Mouse (Mus musculus) kidney, adult 10 weeks (tissue): ENCODE measurements around the gene Zmym6. TPM values are rescaled to one million over a fixed set of nuclear protein-coding genes. Genes with fewer than 3 reads are reported as not detected.

Source experiments
- polyA plus RNA-seq: library from polyadenylated mRNA; stranded (reverse); fragments of 350-450 nt; fragmentation: Illumina TruSeq; extraction: RNeasy Lipid Tissue Mini Kit (QIAGEN cat#74804); gene quantifications from one replicate; pipeline ENCODE4 v1.2.3, GENCODE M21; 2014; ENCODE audit warnings: low read depth, low replicate concordance

Gene Zmym6
- 32.2 TPM for polyA plus RNA-seq

DNA sequence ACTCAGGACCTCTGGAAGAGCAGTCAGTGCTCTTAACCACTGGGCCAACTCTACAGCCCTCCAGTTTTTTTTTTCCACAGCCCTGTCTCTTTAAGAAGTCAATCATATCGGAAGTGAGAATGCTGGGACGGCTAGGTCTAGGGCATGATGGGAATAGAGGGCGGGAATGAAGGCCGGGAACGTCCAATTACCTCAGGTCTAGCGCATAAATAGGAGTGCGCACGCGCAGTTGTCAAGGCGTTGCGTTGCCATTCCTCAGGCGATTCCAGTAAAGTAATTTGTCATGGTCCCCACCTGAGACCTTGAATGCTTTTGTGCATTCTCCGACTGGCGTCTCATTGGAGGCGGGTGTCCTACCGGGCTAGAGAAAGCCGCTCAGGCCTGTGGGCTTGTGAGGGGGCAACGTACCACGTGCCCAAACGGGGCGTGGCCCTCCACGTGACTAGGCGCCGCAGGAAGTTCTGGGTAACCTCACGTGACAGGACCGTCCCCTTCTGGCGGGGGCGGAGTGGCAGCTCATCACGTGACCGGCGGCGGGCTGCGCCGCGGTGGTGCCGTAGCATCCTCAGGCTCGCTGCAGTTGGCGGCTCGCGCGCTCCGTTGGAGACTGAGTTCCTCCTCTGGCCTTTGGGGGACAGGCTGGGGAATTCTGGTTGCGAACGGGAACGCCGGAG is at the start of gene Zmym6:
Gene Zmym6, plus strand, starts transcription at position 509 of the 674 bp plus-strand sequence.

DNA sequence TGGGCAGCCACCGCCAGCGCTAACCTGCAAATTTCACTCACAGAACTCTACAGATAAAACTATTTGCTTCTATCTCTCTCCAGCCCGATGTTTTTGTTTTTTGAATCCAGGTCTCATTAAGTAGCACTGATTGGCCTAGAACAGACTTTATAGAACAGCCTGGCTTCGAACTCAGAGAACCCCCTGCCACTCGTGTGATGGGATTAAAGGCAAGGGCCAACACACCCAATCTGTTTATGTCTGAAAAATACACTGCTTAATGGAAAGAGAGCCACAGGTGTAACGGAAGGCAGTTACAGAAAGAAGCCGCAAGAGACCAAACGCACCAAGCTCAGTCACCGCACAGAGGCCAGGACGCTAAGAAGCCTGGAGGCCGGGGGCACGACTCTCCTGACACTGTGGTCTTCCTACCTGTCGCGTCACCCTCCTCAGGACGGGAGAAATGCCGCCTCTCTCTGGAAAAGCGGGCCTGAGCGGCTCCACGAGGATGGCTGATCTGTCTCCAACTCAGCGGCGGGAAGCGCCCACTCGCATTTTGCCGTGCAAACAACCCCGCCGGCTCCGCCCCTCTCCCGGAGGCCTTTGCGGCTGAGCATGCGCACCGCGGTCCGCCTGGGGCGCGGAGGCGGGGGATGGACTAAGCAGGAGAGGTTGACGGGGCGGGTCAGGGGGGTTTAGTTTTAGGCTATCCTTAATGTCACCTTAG is 16.4 kb upstream of the Zmym6 start, which contains the start of gene Zmym1:
Gene Zmym1, minus strand, starts transcription at position 568 of the 706 bp plus-strand sequence.

DNA sequence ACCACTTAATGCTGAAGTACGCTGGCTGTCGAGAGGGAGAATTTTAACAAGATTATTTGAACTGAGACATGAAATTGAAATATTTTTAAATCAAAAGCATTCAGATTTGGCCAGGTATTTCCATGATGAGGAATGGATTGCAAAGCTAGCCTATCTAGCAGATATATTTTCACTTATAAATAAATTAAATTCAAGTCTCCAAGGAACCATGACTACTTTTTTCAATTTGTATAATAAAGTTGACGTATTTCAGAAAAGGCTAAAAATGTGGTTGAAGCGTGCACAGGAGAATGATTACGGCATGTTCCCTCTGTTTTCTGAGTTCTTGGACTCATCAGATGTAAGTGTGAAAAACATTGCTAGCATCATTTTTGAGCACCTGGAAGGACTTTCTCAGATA is 46.2 kb downstream of the Zmym6 start, which contains the start of gene Tmem35b:
Gene Tmem35b, plus strand, starts transcription at position 301 of the 400 bp plus-strand sequence.

DNA sequence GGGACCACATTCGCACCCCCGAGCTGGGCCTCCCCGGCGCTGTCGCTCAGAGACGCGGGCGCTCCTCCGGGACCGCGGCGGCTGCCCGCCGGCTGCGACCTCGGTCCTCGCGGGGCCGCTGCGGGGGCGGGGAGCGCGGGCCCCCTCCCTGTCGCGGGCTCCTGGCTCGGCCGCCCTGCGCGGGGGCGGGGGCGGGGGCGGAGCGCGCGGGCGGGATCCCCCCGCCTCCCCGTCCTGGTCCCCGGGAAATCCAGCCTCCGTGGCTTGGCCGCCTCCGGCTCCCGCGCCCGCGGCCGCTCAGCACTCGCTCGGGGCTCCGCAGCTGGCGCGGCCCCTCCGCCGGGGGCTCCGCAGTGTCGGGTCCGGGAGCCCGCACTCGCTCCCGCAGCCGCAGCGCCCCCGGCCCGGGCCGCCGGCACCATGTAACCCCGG is 91.7 kb downstream of the Zmym6 start, which contains the start of gene Dlgap3:
Gene Dlgap3, plus strand, starts transcription at position 291 of the 432 bp plus-strand sequence.

Other genes starting within 250 kb of the Zmym6 start
- 34.0 TPM for gene Zmym4, start 109.2 kb upstream of the Zmym6 start, polyA plus RNA-seq
- 298 TPM for gene Sfpq, start 56.1 kb upstream of the Zmym6 start, polyA plus RNA-seq
- gene Zmym1, start 16.2 kb upstream of the Zmym6 start, polyA plus RNA-seq, result 10.2 TPM
- 24.9 TPM for gene Tmem35b, start 46.3 kb downstream of the Zmym6 start, polyA plus RNA-seq
- not detected for gene Dlgap3, start 91.8 kb downstream of the Zmym6 start, polyA plus RNA-seq
- 3.9 TPM for gene Smim12, start 166.4 kb downstream of the Zmym6 start, polyA plus RNA-seq
- gene Gja4, start 236.7 kb downstream of the Zmym6 start, polyA plus RNA-seq, result not detected